Mouse (Mus musculus) bone marrow, adult 2 months (tissue): Measurements from ENCODE around the gene Gm1043. TPM values are rescaled to one million over a fixed set of nuclear protein-coding genes. Genes with fewer than 3 reads are reported as not detected.

Experiments
- H3K27ac ChIP-seq: fragments of 200-500 bp; 2 replicates; pipeline ENCODE4 v1.5.1; 2012; ENCODE audit warnings: low read depth, mild to moderate bottlenecking, control low read depth, inconsistent platforms, low read length; ENCODE audit not compliant: control insufficient read depth, poor library complexity, insufficient read depth
- H3K4me1 ChIP-seq: fragments of 200-500 bp; 2 replicates; pipeline ENCODE4 v1.6.1; 2011; ENCODE audit warnings: low read length; ENCODE audit not compliant: control insufficient read depth, insufficient read depth
- H3K4me3 ChIP-seq: fragments of 200-500 bp; replicated peaks from 2 replicates; pipeline ENCODE3; 2011; ENCODE audit warnings: mild to moderate bottlenecking, low read depth, low read length, control low read depth; ENCODE audit not compliant: control insufficient read depth
- CTCF ChIP-seq: fragments of 200-500 bp; IDR thresholded peaks from 2 replicates; pipeline ENCODE4 v1.5.1; 2011; ENCODE audit warnings: low read length, control low read depth; ENCODE audit not compliant: control insufficient read depth, insufficient read depth
- POLR2A ChIP-seq: fragments of 200-500 bp; IDR thresholded peaks from 2 replicates; pipeline ENCODE4 v1.6.1; 2011; ENCODE audit warnings: low read depth, mild to moderate bottlenecking, control low read depth, low read length, borderline replicate concordance; ENCODE audit not compliant: control insufficient read depth
- WGBS: fragments of 180-500 bp; shearing (Covaris S2); methylation state at CpG from one replicate; pipeline ENCODE4 v1.1.7; 2018; 5-methylcytosine and 5-hydroxymethylcytosine counted together
- polyA plus RNA-seq: library from polyadenylated mRNA; stranded (reverse); fragments of >200 nt; gene quantifications from 2 replicates; pipeline ENCODE4 v1.2.4, GENCODE M21; 2011; ENCODE audit warnings: low replicate concordance; ENCODE audit not compliant: missing spikeins, insufficient read depth, insufficient read length

Gene Gm1043
- polyA plus RNA-seq, 1 experiment, result 0.85 TPM

GRCm38 (mm10) chr5:37242360-37243168 lies 157.4 kb downstream of the Gm1043 start:
- H3K4me3 ChIP-seq, result no peak overlapping the region
- H3K27ac ChIP-seq, result no peak overlapping the region; the same call in 1 of the 2 replicates
- no peaks in the 10 kb centered on the region; the same call in 1 of the 2 replicates for H3K4me1 ChIP-seq
- 15% methylated on average over 44 of the region's 44 CpGs for WGBS
- TF ChIP-seq CTCF (no peak), POLR2A (no peak)

GRCm38 (mm10) chr5:37243169-37243886 lies 158.2 kb downstream of the Gm1043 start:
- TF ChIP-seq POLR2A (no peak), CTCF (no peak)
- H3K4me1 ChIP-seq, result no peaks in the 10 kb centered on the region; the same call in 1 of the 2 replicates
- H3K4me3 ChIP-seq, result no peak overlapping the region
- H3K27ac ChIP-seq, result no peak overlapping the region
- WGBS, result 4% methylated on average over 19 of the region's 19 CpGs

GRCm38 (mm10) chr5:37244161-37244560 lies 159.0 kb downstream of the Gm1043 start:
- TF ChIP-seq POLR2A, result no peak
- no peak for TF ChIP-seq CTCF
- H3K4me3 ChIP-seq, result no peak overlapping the region
- WGBS, result 5% methylated on average over 13 of the region's 13 CpGs

GRCm38 (mm10) chr5:37244666-37245242 lies 159.6 kb downstream of the Gm1043 start:
- WGBS, result 12% methylated on average over 9 of the region's 9 CpGs
- Histone ChIP-seq H3K27ac (no peak overlapping the region), H3K4me3 (no peak overlapping the region), H3K4me1 (no peaks in the 10 kb centered on the region; the same call in 1 of the 2 replicates)
- TF ChIP-seq POLR2A (no peak), CTCF (no peak)

More at GRCm38 (mm10) chr5:37244161-37244560, 159.0 kb downstream of the Gm1043 start:
- Histone ChIP-seq H3K4me1 (no peaks in the 10 kb centered on the region; the same call in 1 of the 2 replicates), H3K27ac (no peak overlapping the region)

GRCm38 (mm10) chr5:37245651-37246050 lies 160.5 kb downstream of the Gm1043 start:
- no peak for TF ChIP-seq CTCF
- no peak for TF ChIP-seq POLR2A
- no peak overlapping the region for H3K4me3 ChIP-seq
- WGBS, result 3% methylated on average over 42 of the region's 42 CpGs
- no peak overlapping the region for H3K27ac ChIP-seq
- H3K4me1 ChIP-seq, result no peaks in the 10 kb centered on the region; the same call in 1 of the 2 replicates

- WGBS, result 4% methylated on average over 37 of the region's 37 CpGs
- TF ChIP-seq CTCF, result no peak
- TF ChIP-seq POLR2A, result no peak
- Histone ChIP-seq H3K27ac (no peak overlapping the region; the same call in 1 of the 2 replicates), H3K4me1 (no peaks in the 10 kb centered on the region; the same call in 1 of the 2 replicates), H3K4me3 (no peak overlapping the region)
Measured at GRCm38 (mm10) chr5:37246138-37246910, 161.2 kb downstream of the Gm1043 start.

GRCm38 (mm10) chr5:37247456-37247855 lies 162.3 kb downstream of the Gm1043 start:
- H3K4me3 ChIP-seq, result no peak overlapping the region
- no peak overlapping the region for H3K27ac ChIP-seq
- 50% methylated on average over 4 of the region's 4 CpGs for WGBS
- no peak for TF ChIP-seq CTCF
- no peak for TF ChIP-seq POLR2A
- H3K4me1 ChIP-seq, result no peaks in the 10 kb centered on the region; the same call in 1 of the 2 replicates

- H3K27ac ChIP-seq, result no peak overlapping the region
- TF ChIP-seq CTCF (no peak), POLR2A (no peak)
- no peaks in the 10 kb centered on the region; the same call in 1 of the 2 replicates for H3K4me1 ChIP-seq
- H3K4me3 ChIP-seq, result no peak overlapping the region
- WGBS, result 86% methylated on average over 3 of the region's 3 CpGs
Measured at GRCm38 (mm10) chr5:37248870-37249269, 163.7 kb downstream of the Gm1043 start.
